Mouse (Mus musculus): Measurements from ENCODE around the gene Psen2.

The Psen2 gene

DNA sequence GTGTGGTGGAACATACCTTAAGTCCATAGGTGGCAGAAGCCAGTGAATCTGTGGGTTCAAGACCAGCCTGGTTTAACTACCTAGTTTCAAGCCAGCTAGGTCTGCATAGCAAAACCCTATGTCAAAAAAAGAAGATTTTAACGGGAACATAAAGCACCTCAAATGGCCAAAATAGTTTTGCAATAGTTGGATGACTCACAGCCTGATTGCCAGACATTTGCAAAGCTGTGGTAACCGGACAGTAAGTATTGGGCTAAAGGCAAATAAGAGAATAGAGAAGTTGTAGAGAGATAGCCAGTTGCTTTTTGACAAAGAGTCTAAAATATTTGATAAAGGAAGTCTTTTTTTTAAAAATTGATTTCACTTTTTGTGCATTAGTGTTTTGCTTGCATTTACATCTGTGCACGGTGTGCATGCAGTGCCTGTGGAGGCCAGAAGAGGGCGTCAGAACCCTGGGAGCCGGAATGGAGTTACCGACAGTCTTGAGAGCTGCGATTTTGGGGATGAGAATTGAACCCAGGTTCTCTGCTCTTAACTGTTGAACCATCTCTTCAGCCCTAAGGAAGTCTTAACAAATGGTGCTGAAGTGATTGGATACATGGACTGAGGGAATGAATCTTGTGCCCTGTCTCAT lies at the start of gene Psen2:
Gene Psen2, minus strand, starts transcription at position 75 of the 634 bp plus-strand sequence.
- in situ Hi-C loops (cut with MboI; ENCODE audit: low sequenced_read_pairs) = loop anchor here (5.0 to 25.0 kb wide), 2 partner anchors 144 to 274 kb away; no protein-coding TSS in a partner anchor

DNA sequence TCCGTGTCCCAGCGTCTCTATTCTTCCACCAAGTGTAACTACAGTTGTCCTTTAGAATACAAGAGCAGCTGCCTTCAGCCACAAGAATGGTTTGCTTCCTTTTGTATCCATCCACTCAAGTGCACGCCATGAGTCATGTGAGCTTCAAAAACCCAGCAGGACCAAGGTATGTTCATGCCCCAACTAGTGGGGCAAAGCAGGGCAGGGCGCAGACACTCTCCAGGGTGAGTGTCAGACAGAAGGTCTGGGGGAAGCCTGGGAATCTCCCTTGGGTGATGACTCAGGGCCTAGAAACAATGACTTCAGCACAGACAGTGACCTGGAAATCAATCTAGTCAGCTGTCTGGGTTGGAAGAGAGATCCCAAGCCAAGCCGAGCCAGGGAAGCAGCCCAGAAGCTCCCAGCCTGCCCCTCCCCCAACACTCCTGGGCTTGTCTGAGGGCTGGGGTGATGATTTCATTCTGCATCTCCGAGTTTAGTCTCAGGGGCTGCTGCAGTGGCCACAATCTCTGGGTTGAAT lies 49.6 kb upstream of the Psen2 start:
- in situ Hi-C loops (cut with MboI; ENCODE audit: low sequenced_read_pairs) = no loop called here

DNA sequence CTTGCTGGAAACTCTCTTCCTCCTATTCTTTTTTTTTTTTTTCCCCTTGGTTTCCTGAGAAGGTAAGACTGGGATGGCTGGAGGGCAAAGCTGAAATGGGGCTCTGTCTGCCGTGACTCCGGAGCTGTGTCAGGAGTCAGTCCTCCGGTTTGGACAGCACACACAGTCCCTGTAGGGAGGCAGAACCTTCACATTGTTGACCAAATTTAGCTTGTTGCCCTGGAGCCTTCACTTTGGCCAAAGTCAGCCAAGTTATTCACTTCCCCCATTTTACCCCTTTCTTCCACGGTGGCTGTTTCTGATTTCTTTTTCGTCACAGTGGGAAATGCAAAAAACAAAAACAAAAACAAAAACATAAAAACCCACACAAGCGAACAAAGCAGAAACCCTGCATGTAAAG lies 49.0 kb upstream of the Psen2 start:
- in situ Hi-C loops (cut with MboI; ENCODE audit: low sequenced_read_pairs) = no loop called here

DNA sequence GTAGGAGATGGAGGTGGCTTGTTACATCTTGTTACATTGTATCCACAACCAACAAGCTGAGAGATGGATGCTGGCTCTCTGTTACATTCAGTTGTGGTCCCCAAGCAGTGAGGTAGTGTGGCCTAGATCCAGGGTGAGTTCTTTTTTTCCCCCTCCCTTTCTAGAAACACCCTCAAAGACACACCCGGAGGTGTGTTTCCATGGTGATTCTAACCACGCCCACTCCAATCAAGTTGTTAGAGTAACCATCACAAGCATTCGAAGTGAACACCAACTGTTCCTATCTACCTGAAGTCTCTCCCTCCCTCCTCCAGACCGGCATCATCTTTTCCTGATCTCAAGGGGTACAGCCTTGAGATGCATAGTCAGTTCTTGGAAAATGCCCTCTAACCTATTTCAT lies 45.7 kb upstream of the Psen2 start:
- in situ Hi-C loops (cut with MboI; ENCODE audit: low sequenced_read_pairs) = no loop called here

DNA sequence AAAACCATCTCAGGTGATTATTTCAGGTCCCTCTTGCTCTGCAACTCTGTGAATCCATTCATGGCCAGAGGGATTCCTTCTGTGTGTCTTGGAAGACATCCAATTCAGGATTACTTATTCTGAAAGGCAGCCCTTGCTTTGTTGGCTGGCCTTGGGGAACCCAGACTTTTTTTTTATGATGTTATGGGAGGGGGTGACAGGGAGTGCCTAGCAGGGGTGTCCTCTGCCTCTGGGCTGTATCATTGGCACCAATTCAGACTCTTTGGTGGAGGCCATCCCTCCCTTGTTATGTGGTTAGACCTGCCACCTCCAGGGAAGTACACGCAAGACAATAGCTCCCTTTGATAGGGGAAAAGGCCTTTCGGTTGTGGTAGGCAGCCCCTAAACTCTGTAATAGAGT lies 44.4 kb upstream of the Psen2 start:
- in situ Hi-C loops (cut with MboI; ENCODE audit: low sequenced_read_pairs) = no loop called here

DNA sequence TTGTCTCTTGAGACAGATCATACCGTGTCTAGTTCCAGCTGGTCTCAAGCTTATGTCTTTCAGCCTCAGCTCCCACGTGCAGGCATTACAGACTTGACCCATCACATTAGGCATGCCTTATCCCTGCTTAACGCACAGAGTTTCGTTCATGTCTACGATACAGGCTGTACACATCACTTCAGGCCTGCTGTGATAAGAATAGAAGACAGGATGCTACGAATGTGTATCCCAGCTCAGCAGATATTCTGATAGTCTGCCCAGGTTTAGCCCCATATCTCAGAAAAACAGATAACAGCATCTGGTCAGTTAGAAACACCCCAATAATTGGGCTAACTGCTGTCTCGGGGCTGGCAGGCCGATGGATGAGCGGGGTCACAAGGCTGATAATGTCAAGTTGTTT lies 43.7 kb upstream of the Psen2 start:
- in situ Hi-C loops (cut with MboI; ENCODE audit: low sequenced_read_pairs) = no loop called here

DNA sequence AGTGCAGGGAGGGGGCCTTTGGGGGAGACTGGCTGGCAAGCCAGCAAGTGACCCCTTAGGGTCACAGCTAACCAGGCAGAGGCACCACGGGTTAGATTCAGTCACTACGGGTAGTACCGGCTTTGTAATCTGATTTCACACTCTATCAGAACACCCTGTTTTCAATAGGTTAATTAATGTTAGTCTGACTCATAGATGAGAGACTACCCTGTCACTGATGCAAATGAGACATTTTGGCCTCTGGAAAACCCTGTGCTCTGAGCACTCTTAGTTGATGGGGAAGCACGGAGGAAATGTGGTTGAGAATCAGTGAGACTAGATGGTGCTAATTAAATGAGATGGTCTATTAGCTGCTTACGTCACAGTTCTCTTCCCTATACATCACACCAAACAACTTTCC lies 40.4 kb upstream of the Psen2 start:
- in situ Hi-C loops (cut with MboI; ENCODE audit: low sequenced_read_pairs) = no loop called here

DNA sequence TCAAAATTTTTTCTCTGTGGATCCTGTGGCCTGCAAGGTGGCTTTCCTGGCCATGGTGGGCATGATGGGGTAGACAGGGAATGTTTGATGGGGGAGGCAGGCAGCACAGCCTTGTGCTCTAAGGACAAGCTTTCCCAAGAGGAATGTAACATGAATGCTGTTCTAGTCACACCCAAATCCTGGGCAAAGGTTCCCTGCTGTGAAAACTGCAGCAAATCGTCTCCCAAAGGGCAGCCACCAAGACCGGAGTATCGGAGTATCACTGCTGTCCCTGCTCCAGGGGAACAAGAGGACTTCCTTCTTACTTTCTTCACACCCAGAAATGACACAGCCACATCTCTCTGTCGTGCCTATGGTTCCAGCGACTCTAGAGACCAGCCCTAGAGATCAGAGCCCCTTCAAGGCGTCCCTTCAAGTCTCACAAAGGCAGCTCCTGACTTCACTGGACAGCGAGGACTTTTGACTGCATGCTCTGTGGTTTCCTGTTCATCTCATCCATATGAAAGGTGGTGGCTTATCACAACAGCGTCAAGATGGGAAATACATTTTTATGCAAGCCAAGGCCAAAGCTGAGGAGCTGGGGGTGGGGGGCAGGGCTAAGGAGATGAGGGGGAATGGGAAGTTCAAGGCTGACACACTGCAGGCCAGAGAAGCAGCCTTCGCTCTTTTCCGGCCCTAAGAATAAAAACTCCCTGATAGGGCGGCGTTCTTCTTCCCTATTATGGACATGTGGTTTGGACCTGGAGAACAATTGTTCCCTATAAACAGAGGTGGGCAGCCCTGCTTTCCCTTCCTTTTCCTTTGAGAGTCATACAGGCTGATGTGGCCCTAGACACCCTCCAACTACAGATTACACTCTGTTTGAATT lies 39.2 kb upstream of the Psen2 start:
- in situ Hi-C loops (cut with MboI; ENCODE audit: low sequenced_read_pairs) = no loop called here

DNA sequence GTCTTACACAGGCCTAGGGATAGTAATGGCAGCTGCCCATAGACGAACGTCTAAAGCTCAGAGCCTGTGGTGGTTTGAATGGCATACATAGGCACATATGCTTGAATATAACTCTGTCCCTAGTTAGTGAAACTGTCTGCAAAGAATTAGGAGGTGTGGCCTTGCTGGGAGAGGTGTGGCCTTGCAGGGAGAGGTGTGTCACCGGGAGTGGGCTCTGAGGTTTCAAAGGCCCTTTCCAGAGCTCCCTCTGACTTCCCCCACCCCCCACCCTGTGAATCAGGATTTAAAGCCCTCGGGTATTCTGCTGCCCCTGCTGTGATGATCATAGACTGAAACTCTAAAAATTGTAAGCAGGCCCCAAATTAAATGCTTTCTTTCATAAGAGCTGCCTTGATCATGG lies 37.8 kb upstream of the Psen2 start:
- in situ Hi-C loops (cut with MboI; ENCODE audit: low sequenced_read_pairs) = no loop called here

DNA sequence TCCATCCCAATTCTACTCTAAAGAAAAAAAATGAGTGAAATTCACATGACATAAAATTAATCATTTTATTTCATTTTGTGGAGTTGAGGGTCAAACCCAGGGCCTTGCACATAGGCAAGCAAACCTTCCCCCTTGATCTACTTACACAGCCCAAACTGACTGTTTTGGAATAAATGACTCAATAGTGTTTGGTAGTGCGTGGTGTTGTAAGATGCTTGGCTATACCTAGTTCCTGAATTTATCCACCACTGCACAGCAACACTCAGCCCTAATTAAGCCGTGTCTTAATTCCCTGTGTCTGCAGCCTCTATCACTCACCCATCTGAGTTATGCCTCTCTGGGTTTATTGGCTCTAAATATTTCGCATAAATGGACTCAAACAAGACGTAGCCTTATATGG lies 37.1 kb upstream of the Psen2 start:
- in situ Hi-C loops (cut with MboI; ENCODE audit: low sequenced_read_pairs) = no loop called here

DNA sequence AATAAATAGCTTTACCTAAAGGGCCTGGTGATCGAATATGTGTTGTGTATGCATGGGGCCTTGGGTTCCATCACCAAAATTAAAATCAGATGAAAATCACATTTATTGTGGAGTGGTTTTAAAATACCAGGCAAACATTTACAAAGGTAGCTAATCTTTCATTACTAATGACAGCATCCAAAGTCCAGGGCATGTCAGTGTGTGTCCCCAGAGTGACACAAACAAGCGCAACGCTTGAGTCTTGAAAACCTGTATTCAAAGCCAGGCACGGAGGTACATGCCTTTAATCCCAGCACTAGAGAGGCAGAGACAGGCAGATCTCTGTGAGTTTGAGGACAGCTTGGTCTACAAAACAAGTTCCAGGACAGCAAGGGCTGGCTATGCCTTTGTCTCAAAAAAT lies 36.5 kb upstream of the Psen2 start:
- in situ Hi-C loops (cut with MboI; ENCODE audit: low sequenced_read_pairs) = no loop called here

DNA sequence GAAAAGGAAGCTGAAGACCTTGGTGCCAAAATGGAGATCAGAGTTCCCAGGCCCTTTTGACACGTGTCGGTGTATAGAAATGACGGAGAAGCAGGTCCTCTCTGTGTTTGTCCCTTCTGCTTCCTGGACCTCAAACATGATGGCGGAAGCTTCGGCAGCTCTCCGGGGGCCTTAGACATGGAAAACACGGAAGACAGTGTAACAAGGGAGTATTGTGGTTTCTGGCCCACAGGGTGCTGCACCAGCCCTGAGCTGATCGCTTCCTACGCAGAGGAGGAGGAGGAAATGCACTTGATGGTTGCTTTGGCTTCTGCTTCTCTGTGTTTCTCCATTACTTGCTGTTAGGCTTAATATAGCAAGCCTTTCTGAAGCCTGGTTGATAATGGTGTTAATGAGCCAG lies 32.9 kb upstream of the Psen2 start:
- in situ Hi-C loops (cut with MboI; ENCODE audit: low sequenced_read_pairs) = no loop called here

DNA sequence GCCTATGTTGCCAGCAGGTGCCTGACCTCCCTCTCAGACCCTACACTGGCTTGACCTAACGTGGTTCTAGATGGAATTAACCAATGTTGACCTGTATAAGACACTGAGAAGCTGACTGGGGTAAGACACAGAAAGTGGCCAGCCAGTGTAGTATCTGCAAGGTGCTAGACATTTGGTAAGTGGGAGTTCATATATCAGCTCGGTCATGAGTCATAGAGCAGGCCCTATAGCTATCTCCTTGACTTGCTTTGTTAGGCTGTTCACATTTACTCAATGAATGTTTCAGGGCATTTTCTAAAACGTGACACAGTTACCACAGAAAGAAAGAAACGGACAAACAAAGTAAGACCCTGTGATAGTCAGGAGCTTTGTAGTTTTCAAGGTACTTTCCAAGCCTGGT lies 27.1 kb upstream of the Psen2 start:
- in situ Hi-C loops (cut with MboI; ENCODE audit: low sequenced_read_pairs) = no loop called here

DNA sequence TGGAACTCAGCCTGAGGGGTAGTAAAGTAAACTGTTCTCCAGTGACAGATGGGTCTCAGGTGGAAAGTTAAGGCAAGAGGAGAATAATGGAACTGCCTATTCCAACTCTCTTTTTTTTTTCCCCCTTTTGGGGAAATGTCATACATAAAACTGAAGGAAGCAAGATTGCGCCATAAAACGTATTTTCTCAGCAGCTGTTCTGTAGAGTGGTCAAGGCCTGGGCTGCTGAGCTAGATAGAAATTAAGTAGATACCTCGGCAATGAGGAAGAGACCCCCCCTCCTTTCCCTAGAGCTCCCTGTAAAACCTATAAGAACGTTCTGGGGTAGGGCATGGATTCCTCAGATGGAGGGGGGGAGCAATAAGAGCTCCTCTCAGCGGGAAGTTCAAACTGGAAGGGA lies 26.6 kb upstream of the Psen2 start:
- in situ Hi-C loops (cut with MboI; ENCODE audit: low sequenced_read_pairs) = no loop called here

DNA sequence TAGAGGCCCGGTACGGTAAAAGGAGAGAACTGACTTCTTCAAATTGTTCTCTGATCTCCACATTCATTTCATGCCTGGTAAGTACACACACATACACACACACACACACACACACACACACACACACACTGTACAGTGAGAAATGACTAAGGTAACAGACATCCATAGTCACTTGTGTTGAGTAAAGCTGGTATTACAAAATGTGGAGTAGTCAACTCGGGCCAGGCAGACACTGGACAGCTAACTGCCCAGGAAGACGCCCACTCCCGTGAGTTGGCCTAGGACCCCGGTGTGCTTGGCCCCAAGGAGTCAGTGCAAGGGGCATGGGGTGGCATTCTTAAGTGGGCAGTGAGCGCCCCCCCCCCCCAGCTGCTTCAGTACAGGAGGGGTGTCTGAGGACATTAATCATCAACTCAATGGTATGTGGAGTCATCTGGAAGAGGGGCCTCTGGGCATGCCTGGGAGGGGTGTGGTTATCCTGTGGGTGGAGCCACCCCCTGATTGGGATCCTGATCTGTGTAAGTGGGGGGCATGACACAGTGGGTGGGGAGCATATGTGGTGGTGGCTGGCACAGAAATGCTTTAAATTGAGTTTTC lies 25.7 kb upstream of the Psen2 start:
- in situ Hi-C loops (cut with MboI; ENCODE audit: low sequenced_read_pairs) = no loop called here

DNA sequence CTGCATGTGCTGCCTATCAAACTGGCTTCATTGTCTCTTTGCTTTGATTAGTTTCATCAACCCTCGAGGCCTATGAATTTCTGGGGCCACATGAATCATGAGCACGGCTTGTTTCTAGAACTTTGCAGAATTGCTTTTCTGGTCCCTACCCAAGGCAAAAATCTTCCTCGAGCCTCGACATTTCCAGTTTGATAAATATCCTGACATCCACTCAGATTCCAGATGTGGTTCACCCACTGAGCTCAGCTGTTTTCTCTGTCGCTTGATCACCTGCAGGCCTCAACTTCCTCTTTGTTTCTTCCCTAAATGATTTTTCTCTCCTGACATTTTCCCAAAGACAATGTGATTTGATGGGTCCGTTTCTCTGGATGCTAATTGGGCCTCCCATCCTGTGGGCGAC lies 25.0 kb upstream of the Psen2 start:
- in situ Hi-C loops (cut with MboI; ENCODE audit: low sequenced_read_pairs) = no loop called here

DNA sequence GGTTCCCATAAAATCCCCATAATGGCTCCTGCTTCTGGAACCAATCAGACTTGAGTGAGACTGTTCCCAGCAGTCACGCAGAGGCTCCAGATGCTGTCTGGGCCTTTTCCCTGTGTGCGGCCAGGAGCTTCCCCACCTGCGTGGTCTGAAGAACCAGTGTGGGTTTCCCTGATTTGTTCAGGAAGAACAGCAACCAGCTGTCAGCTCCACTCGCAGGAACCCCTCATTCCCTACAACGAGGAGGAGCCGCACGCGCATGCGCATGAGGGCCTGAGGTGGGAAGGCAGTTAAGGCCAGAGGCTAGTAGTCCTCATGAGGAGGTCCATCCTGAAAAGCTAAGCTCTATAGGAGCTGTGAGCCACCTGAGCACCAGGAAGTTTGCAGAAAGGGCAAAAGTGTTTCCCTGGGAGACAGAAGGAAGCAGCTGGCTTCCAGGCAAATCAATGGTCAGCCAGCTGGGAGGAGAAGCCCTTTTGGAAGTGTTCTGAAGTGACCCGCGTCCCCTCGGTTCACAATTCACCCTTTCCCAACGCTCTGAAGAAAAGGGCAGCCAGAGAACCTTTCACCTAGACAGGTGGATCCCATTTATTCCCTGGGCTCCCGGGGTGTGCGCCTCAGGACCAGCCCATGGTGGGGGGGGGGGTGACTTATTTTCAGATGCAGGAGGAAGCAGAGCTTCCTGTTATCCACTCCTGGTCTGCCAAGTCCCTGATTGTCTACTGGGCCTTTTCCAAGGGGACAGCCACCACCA lies 23.0 kb upstream of the Psen2 start:
- in situ Hi-C loops (cut with MboI; ENCODE audit: low sequenced_read_pairs) = no loop called here

DNA sequence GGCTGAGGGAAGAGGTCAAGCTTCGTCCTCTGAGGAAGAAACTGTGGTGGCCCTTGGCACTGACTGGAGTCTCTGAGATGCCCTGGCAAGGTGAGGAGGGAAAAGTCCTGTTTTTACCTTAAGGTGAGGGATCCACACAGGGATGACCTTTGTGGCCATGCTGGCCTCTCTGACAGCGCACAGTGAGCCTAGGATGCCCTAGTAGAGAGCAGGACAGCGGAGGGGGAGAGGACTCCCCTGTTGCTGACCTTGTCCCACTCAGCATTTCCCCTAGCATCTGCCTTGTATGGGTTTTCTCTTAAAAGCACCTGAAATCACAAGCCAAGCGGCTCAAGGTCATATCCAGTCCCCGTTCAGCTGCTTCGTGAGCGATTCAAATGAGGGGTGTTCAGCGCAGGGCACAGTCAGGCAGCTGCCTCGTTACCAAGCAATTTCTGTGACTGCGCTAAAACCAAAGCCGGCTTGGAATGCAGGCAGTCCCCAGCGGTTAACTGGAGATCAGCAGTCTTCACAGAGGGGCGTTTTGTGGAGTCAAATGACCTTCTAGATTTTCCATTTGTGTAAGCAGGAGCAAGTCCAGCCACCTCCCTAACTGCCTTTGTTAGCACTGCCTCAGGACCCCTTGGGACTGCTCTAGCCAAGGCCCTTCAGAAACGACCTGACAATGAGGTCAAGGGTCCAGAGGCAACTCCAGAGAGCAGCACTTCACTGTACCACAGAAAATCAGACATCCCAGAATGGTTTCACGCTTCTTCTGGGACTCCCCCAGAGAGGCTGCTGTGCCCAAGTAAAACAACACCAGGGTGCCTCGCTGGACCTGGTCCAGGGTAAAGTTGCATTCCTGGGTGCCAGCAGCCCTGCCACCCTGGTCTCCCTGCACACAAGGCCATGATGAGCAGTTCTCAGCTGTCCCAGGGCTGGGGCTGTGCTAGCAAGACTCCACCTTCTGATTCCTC lies 20.9 kb upstream of the Psen2 start:
- in situ Hi-C loops (cut with MboI; ENCODE audit: low sequenced_read_pairs) = loop anchor here (5.0 kb wide), 2 partner anchors 33 to 118 kb away; no protein-coding TSS in a partner anchor

DNA sequence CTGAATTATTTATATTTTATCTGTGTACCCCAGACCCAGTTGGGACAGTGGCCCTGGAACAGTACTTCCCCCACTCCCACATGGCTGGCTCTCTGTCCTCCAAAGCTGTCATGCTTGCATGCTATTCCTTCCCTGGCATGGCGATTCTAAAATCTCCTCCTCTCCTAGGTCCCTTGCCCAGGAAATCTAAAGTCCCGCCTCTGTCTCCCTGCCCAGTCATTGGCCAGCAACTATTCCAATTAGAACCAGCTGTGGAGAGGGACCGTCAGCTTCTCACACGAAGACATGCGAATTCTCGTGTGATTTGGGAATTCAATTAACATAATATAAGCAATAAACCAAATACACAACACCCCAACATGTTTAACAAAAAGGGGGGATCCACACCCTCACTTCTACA lies 19.3 kb upstream of the Psen2 start:
- in situ Hi-C loops (cut with MboI; ENCODE audit: low sequenced_read_pairs) = loop anchor here (5.0 kb wide), 2 partner anchors 35 to 120 kb away; no protein-coding TSS in a partner anchor

DNA sequence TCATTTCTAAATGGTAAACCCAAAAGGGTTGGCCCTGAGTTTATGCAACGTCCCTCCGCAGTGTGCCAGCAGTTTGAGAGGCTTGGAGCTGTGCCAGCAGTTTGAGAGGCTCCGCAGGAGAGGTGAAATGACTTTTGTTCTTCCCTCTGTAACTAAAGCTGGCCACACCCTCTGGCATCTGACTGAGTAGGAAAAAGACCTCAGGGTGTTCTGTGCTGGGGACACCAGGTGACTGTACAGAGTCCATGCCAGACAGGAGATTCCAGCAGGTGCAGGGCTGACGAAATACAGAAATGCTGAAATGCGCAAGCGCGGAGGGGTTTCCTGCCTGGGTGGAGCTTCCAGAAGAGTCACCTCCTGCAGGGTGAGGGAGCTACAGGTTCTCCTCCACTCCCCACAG lies 16.4 kb upstream of the Psen2 start:
- in situ Hi-C loops (cut with MboI; ENCODE audit: low sequenced_read_pairs) = loop anchor here (5.0 kb wide), 2 partner anchors 38 to 123 kb away; no protein-coding TSS in a partner anchor
